Mouse (Mus musculus): Measurements from ENCODE around the gene Prdm11. TPM values are rescaled to one million over a fixed set of nuclear protein-coding genes. Genes with fewer than 3 reads are reported as not detected.

The Prdm11 gene
- polyA plus RNA-seq, 1 experiment from 2014 or later: 2.6 TPM

- H3K4me1 ChIP-seq (ENCODE audit: control insufficient read depth, insufficient read depth, low read length): peaks cover 8% of the 10 kb centered on the region; the same call in 1 of the 2 replicates
- no peak for DNase-seq
- no peaks in the 10 kb centered on the region for H3K9me3 ChIP-seq (ENCODE audit: control insufficient read depth, low read length)
- no peak overlapping the region for H3K4me2 ChIP-seq (ENCODE audit: low read length)
- WGBS: 94% methylated on average over 1 of the region's 1 CpGs
- H3K9ac ChIP-seq (replicated peaks; ENCODE audit: low read length): no peak overlapping the region
- no peaks in the 10 kb centered on the region for H3K36me3 ChIP-seq (ENCODE audit: control insufficient read depth, insufficient read depth, low read length)
- H3K4me3 ChIP-seq (replicated peaks; ENCODE audit: low read depth, low read length): no peak overlapping the region
- H3K27ac ChIP-seq (replicated peaks; ENCODE audit: low read depth, low read length): no peak overlapping the region
- no peak for ATAC-seq (ENCODE audit: low FRiP score, low TSS enrichment)
- H3K27me3 ChIP-seq (ENCODE audit: control insufficient read depth, insufficient read depth, low read length): no peaks in the 10 kb centered on the region
These were observed 81.6 kb downstream of the Prdm11 start for GRCm38 (mm10) chr2:92964345-92964744.

- WGBS: 70% methylated on average over 4 of the region's 4 CpGs
- peak; percentile 11 for DNase-seq
- no peak for ATAC-seq (ENCODE audit: low FRiP score, low TSS enrichment)
These were observed 87.3 kb downstream of the Prdm11 start for GRCm38 (mm10) chr2:92958640-92959039.

GRCm38 (mm10) chr2:92956943-92957342 lies 89.0 kb downstream of the Prdm11 start:
- WGBS: 89% methylated on average over 2 of the region's 2 CpGs
- DNase-seq: no peak
- Histone ChIP-seq H3K4me3 (replicated peaks; ENCODE audit: low read depth, low read length) (no peak overlapping the region), H3K4me1 (ENCODE audit: control insufficient read depth, insufficient read depth, low read length) (no peaks in the 10 kb centered on the region), H3K27ac (replicated peaks; ENCODE audit: low read depth, low read length) (no peak overlapping the region), H3K36me3 (ENCODE audit: control insufficient read depth, insufficient read depth, low read length) (peaks cover 5% of the 10 kb centered on the region; the same call in 1 of the 2 replicates), H3K9ac (replicated peaks; ENCODE audit: low read length) (no peak overlapping the region), H3K9me3 (ENCODE audit: control insufficient read depth, low read length) (no peaks in the 10 kb centered on the region), H3K27me3 (ENCODE audit: control insufficient read depth, insufficient read depth, low read length) (no peaks in the 10 kb centered on the region), H3K4me2 (ENCODE audit: low read length) (no peak overlapping the region)
- no peak for ATAC-seq (ENCODE audit: low FRiP score, low TSS enrichment)

More at GRCm38 (mm10) chr2:92958640-92959039, 87.3 kb downstream of the Prdm11 start:
- peaks cover under 1% of the 10 kb centered on the region; the same call in 1 of the 2 replicates for H3K36me3 ChIP-seq (ENCODE audit: control insufficient read depth, insufficient read depth, low read length)
- H3K4me2 ChIP-seq (ENCODE audit: low read length): no peak overlapping the region
- no peak overlapping the region for H3K4me3 ChIP-seq (replicated peaks; ENCODE audit: low read depth, low read length)
- H3K9me3 ChIP-seq (ENCODE audit: control insufficient read depth, low read length): no peaks in the 10 kb centered on the region
- H3K27ac ChIP-seq (replicated peaks; ENCODE audit: low read depth, low read length): no peak overlapping the region
- H3K4me1 ChIP-seq (ENCODE audit: control insufficient read depth, insufficient read depth, low read length): no peaks in the 10 kb centered on the region
- no peaks in the 10 kb centered on the region for H3K27me3 ChIP-seq (ENCODE audit: control insufficient read depth, insufficient read depth, low read length)
- no peak overlapping the region for H3K9ac ChIP-seq (replicated peaks; ENCODE audit: low read length)

GRCm38 (mm10) chr2:92954404-92955114 lies 91.4 kb downstream of the Prdm11 start:
- H3K27ac ChIP-seq (replicated peaks; ENCODE audit: low read depth, low read length): no peak overlapping the region
- 42% methylated on average over 11 of the region's 11 CpGs for WGBS
- ATAC-seq (ENCODE audit: low FRiP score, low TSS enrichment): no peak
- no peak overlapping the region for H3K4me3 ChIP-seq (replicated peaks; ENCODE audit: low read depth, low read length)
- no peaks in the 10 kb centered on the region for H3K4me1 ChIP-seq (ENCODE audit: control insufficient read depth, insufficient read depth, low read length)
- H3K27me3 ChIP-seq (ENCODE audit: control insufficient read depth, insufficient read depth, low read length): no peaks in the 10 kb centered on the region
- H3K36me3 ChIP-seq (ENCODE audit: control insufficient read depth, insufficient read depth, low read length): peaks cover 5% of the 10 kb centered on the region; the same call in 1 of the 2 replicates
- H3K9me3 ChIP-seq (ENCODE audit: control insufficient read depth, low read length): no peaks in the 10 kb centered on the region
- no peak overlapping the region for H3K9ac ChIP-seq (replicated peaks; ENCODE audit: low read length)
- no peak overlapping the region for H3K4me2 ChIP-seq (ENCODE audit: low read length)
- DNase-seq: peak; percentile 79

- ATAC-seq (ENCODE audit: low FRiP score, low TSS enrichment) (no peak), DNase-seq (no peak)
- Histone ChIP-seq H3K9me3 (ENCODE audit: control insufficient read depth, low read length) (no peaks in the 10 kb centered on the region), H3K4me3 (replicated peaks; ENCODE audit: low read depth, low read length) (no peak overlapping the region), H3K27ac (replicated peaks; ENCODE audit: low read depth, low read length) (no peak overlapping the region), H3K27me3 (ENCODE audit: control insufficient read depth, insufficient read depth, low read length) (no peaks in the 10 kb centered on the region), H3K36me3 (ENCODE audit: control insufficient read depth, insufficient read depth, low read length) (peaks cover 5% of the 10 kb centered on the region; the same call in 1 of the 2 replicates), H3K9ac (replicated peaks; ENCODE audit: low read length) (no peak overlapping the region), H3K4me1 (ENCODE audit: control insufficient read depth, insufficient read depth, low read length) (no peaks in the 10 kb centered on the region), H3K4me2 (ENCODE audit: low read length) (no peak overlapping the region)
- 92% methylated on average over 17 of the region's 17 CpGs for WGBS
These were observed 92.5 kb downstream of the Prdm11 start for GRCm38 (mm10) chr2:92953450-92953849.

GRCm38 (mm10) chr2:92949518-92949917 lies 96.4 kb downstream of the Prdm11 start:
- peak overlapping the region; percentile 41; the same call in 1 of the 2 replicates for H3K27ac ChIP-seq (replicated peaks; ENCODE audit: low read depth, low read length)
- H3K9ac ChIP-seq (replicated peaks; ENCODE audit: low read length): no peak overlapping the region
- no peak for DNase-seq
- WGBS: 43% methylated on average over 1 of the region's 1 CpGs
- H3K4me1 ChIP-seq (ENCODE audit: control insufficient read depth, insufficient read depth, low read length): peaks cover 6% of the 10 kb centered on the region
- H3K36me3 ChIP-seq (ENCODE audit: control insufficient read depth, insufficient read depth, low read length): peaks cover 8% of the 10 kb centered on the region; the same call in 1 of the 2 replicates
- H3K27me3 ChIP-seq (ENCODE audit: control insufficient read depth, insufficient read depth, low read length): no peaks in the 10 kb centered on the region
- no peak for ATAC-seq (ENCODE audit: low FRiP score, low TSS enrichment)
- H3K9me3 ChIP-seq (ENCODE audit: control insufficient read depth, low read length): no peaks in the 10 kb centered on the region
- H3K4me3 ChIP-seq (replicated peaks; ENCODE audit: low read depth, low read length): no peak overlapping the region
- H3K4me2 ChIP-seq (ENCODE audit: low read length): no peak overlapping the region

- peaks cover 8% of the 10 kb centered on the region; the same call in 1 of the 2 replicates for H3K36me3 ChIP-seq (ENCODE audit: control insufficient read depth, insufficient read depth, low read length)
- no peak overlapping the region for H3K9ac ChIP-seq (replicated peaks; ENCODE audit: low read length)
- 46% methylated on average over 7 of the region's 7 CpGs for WGBS
- no peaks in the 10 kb centered on the region for H3K27me3 ChIP-seq (ENCODE audit: control insufficient read depth, insufficient read depth, low read length)
- H3K4me3 ChIP-seq (replicated peaks; ENCODE audit: low read depth, low read length): no peak overlapping the region
- no peak overlapping the region for H3K27ac ChIP-seq (replicated peaks; ENCODE audit: low read depth, low read length)
- peak; percentile 39 for DNase-seq
- H3K9me3 ChIP-seq (ENCODE audit: control insufficient read depth, low read length): no peaks in the 10 kb centered on the region
- H3K4me2 ChIP-seq (ENCODE audit: low read length): no peak overlapping the region
- ATAC-seq (ENCODE audit: low FRiP score, low TSS enrichment): no peak
- peaks cover 6% of the 10 kb centered on the region for H3K4me1 ChIP-seq (ENCODE audit: control insufficient read depth, insufficient read depth, low read length)
These were observed 97.2 kb downstream of the Prdm11 start for GRCm38 (mm10) chr2:92948699-92949300.

GRCm38 (mm10) chr2:92947981-92948698 lies 97.8 kb downstream of the Prdm11 start:
- 13% methylated on average over 12 of the region's 12 CpGs for WGBS
- DNase-seq (peak; percentile 31), ATAC-seq (ENCODE audit: low FRiP score, low TSS enrichment) (no peak)
- Histone ChIP-seq H3K4me3 (replicated peaks; ENCODE audit: low read depth, low read length) (no peak overlapping the region), H3K36me3 (ENCODE audit: control insufficient read depth, insufficient read depth, low read length) (peaks cover 5% of the 10 kb centered on the region; the same call in 1 of the 2 replicates), H3K27ac (replicated peaks; ENCODE audit: low read depth, low read length) (no peak overlapping the region), H3K9ac (replicated peaks; ENCODE audit: low read length) (no peak overlapping the region), H3K4me1 (ENCODE audit: control insufficient read depth, insufficient read depth, low read length) (peaks cover 6% of the 10 kb centered on the region), H3K4me2 (ENCODE audit: low read length) (no peak overlapping the region), H3K27me3 (ENCODE audit: control insufficient read depth, insufficient read depth, low read length) (no peaks in the 10 kb centered on the region), H3K9me3 (ENCODE audit: control insufficient read depth, low read length) (no peaks in the 10 kb centered on the region)
